Mouse (Mus musculus): ENCODE data around the gene G430095P16Rik. TPM values are rescaled to one million over a fixed set of nuclear protein-coding genes. Genes with fewer than 3 reads are reported as not detected.

The G430095P16Rik gene
- polyA plus RNA-seq, 1 experiment from 2014 or later = 1.5 TPM

DNA sequence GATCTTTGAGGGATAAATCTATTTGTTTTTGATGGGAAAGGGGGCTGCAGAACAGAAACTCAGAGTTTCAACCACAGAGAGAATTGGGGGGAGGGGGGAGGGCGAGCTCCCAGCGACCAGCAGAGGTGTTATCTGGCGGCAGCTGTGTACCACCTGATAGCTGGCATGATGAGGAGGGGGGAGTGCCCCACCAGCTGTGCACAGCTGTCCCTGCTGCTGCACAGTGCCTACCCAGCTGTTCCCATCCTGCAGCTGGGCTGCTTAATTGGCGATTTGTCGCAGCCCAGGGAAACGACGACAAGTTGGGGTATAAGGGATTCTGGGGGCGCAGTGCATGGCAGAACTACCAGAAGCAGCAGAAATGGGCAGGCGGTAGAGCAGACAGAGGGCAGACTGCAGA lies 1.9 kb downstream of the G430095P16Rik start:
- Histone ChIP-seq H3K9ac (ENCODE audit: low read length) (peak overlapping the region; percentile 45), H3K36me3 (ENCODE audit: control insufficient read depth, insufficient read depth, low read length) (peaks cover 78% of the 10 kb centered on the region), H3K27ac (ENCODE audit: low read depth, low read length) (peak overlapping the region; percentile 93), H3K4me3 (ENCODE audit: low read depth, low read length) (no peak overlapping the region), H3K27me3 (replicated peaks; ENCODE audit: control insufficient read depth, insufficient read depth, low read length) (no peaks in the 10 kb centered on the region), H3K9me3 (replicated peaks; ENCODE audit: control insufficient read depth, low read length) (no peaks in the 10 kb centered on the region), H3K4me2 (ENCODE audit: low read length) (no peak overlapping the region), H3K4me1 (ENCODE audit: control insufficient read depth, insufficient read depth, low read length) (peaks cover 63% of the 10 kb centered on the region)
- WGBS = 43% methylated on average over 9 of the region's 9 CpGs
- ATAC-seq = no peak
- no peak for DNase-seq (ENCODE audit: low spot score)

- Histone ChIP-seq H3K9me3 (replicated peaks; ENCODE audit: control insufficient read depth, low read length) (no peaks in the 10 kb centered on the region), H3K4me2 (ENCODE audit: low read length) (no peak overlapping the region), H3K36me3 (ENCODE audit: control insufficient read depth, insufficient read depth, low read length) (peaks cover 71% of the 10 kb centered on the region), H3K4me1 (ENCODE audit: control insufficient read depth, insufficient read depth, low read length) (peaks cover 69% of the 10 kb centered on the region), H3K9ac (ENCODE audit: low read length) (peak overlapping the region; percentile 45; the same call in 1 of the 2 replicates), H3K27me3 (replicated peaks; ENCODE audit: control insufficient read depth, insufficient read depth, low read length) (no peaks in the 10 kb centered on the region), H3K4me3 (ENCODE audit: low read depth, low read length) (no peak overlapping the region), H3K27ac (ENCODE audit: low read depth, low read length) (peak overlapping the region; percentile 93)
- DNase-seq (ENCODE audit: low spot score) (no peak), ATAC-seq (no peak)
- 57% methylated on average over 10 of the region's 10 CpGs for WGBS
Observed at GRCm38 (mm10) chr8:84725246-84725940, 2.6 kb downstream of the G430095P16Rik start.

DNA sequence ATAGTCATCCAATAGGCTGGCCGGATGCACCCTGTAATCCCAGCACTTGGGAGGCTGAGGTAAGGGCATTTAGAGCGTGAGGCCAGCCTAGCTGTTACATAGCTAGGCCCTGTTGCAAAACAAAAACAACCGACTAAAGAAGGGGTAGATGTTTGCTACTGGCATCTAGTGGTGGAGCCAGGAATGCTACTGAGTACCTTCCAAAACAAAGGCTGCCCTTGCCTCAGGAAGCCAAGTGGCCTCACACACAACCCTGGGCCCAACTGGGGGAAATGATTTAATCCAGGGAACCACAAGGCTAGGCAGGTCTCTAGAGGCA lies 3.1 kb downstream of the G430095P16Rik start:
- H3K4me1 ChIP-seq (ENCODE audit: control insufficient read depth, insufficient read depth, low read length) = peaks cover 74% of the 10 kb centered on the region
- WGBS = 11% methylated on average over 3 of the region's 3 CpGs

GRCm38 (mm10) chr8:84728474-84728873 lies 5.7 kb downstream of the G430095P16Rik start:
- H3K9me3 ChIP-seq (replicated peaks; ENCODE audit: control insufficient read depth, low read length) = no peaks in the 10 kb centered on the region
- H3K9ac ChIP-seq (ENCODE audit: low read length) = no peak overlapping the region
- H3K27ac ChIP-seq (ENCODE audit: low read depth, low read length) = peak overlapping the region; percentile 92
- no peaks in the 10 kb centered on the region for H3K27me3 ChIP-seq (replicated peaks; ENCODE audit: control insufficient read depth, insufficient read depth, low read length)
- peak overlapping the region; percentile 2; the same call in 1 of the 2 replicates for H3K4me2 ChIP-seq (ENCODE audit: low read length)
- peaks cover 82% of the 10 kb centered on the region for H3K4me1 ChIP-seq (ENCODE audit: control insufficient read depth, insufficient read depth, low read length)
- ATAC-seq (peak; percentile 89), DNase-seq (ENCODE audit: low spot score) (peak; percentile 90)
- H3K36me3 ChIP-seq (ENCODE audit: control insufficient read depth, insufficient read depth, low read length) = peaks cover 47% of the 10 kb centered on the region
- no peak overlapping the region for H3K4me3 ChIP-seq (ENCODE audit: low read depth, low read length)
- WGBS = 23% methylated on average over 3 of the region's 3 CpGs

More for the DNA sequence above, 3.1 kb downstream of the G430095P16Rik start:
- H3K4me2 ChIP-seq (ENCODE audit: low read length) = no peak overlapping the region
- no peak for ATAC-seq
- peak overlapping the region; percentile 93 for H3K27ac ChIP-seq (ENCODE audit: low read depth, low read length)
- H3K36me3 ChIP-seq (ENCODE audit: control insufficient read depth, insufficient read depth, low read length) = peaks cover 66% of the 10 kb centered on the region
- no peaks in the 10 kb centered on the region for H3K27me3 ChIP-seq (replicated peaks; ENCODE audit: control insufficient read depth, insufficient read depth, low read length)
- peak overlapping the region; percentile 45; the same call in 1 of the 2 replicates for H3K9ac ChIP-seq (ENCODE audit: low read length)
- DNase-seq (ENCODE audit: low spot score) = no peak
- no peak overlapping the region for H3K4me3 ChIP-seq (ENCODE audit: low read depth, low read length)
- H3K9me3 ChIP-seq (replicated peaks; ENCODE audit: control insufficient read depth, low read length) = no peaks in the 10 kb centered on the region

DNA sequence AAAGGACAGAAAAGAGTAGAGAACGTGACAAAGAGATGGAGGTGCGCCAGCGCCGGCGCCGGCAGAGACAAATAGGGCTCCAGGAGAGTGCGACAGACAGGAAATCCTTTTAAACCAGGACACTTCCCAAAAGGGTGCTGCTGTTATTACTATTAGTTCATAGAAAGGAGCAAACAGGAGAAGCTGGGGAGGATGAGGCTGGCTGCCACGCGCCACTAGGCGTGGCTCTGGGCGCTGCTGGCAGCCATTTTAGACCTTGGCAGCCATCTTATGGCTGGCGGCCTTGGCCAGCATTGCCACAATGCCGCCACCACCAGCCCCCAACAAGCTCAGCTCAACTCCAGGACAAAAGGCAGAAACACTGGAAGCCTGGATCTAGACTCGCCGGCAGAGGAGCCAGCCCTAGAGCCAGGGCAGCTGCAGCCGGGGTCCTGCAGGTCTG lies 7.1 kb downstream of the G430095P16Rik start:
- H3K36me3 ChIP-seq (ENCODE audit: control insufficient read depth, insufficient read depth, low read length) = peaks cover 38% of the 10 kb centered on the region
- peak overlapping the region; percentile 23 for H3K4me2 ChIP-seq (ENCODE audit: low read length)
- peak overlapping the region; percentile 51; the same call in 1 of the 2 replicates for H3K9ac ChIP-seq (ENCODE audit: low read length)
- no peak for ATAC-seq
- no peaks in the 10 kb centered on the region for H3K27me3 ChIP-seq (replicated peaks; ENCODE audit: control insufficient read depth, insufficient read depth, low read length)
- H3K27ac ChIP-seq (ENCODE audit: low read depth, low read length) = peak overlapping the region; percentile 92
- WGBS = 73% methylated on average over 16 of the region's 16 CpGs
- H3K4me1 ChIP-seq (ENCODE audit: control insufficient read depth, insufficient read depth, low read length) = peaks cover 85% of the 10 kb centered on the region
- H3K4me3 ChIP-seq (ENCODE audit: low read depth, low read length) = no peak overlapping the region
- no peaks in the 10 kb centered on the region for H3K9me3 ChIP-seq (replicated peaks; ENCODE audit: control insufficient read depth, low read length)
- no peak for DNase-seq (ENCODE audit: low spot score)

- H3K9me3 ChIP-seq (replicated peaks; ENCODE audit: control insufficient read depth, low read length) = no peaks in the 10 kb centered on the region
- no peak overlapping the region for H3K4me3 ChIP-seq (ENCODE audit: low read depth, low read length)
- peak overlapping the region; percentile 51 for H3K9ac ChIP-seq (ENCODE audit: low read length)
- H3K27me3 ChIP-seq (replicated peaks; ENCODE audit: control insufficient read depth, insufficient read depth, low read length) = no peaks in the 10 kb centered on the region
- WGBS = 23% methylated on average over 9 of the region's 9 CpGs
- ATAC-seq (peak; percentile 15), DNase-seq (ENCODE audit: low spot score) (no peak)
- peak overlapping the region; percentile 23 for H3K4me2 ChIP-seq (ENCODE audit: low read length)
- peaks cover 80% of the 10 kb centered on the region for H3K4me1 ChIP-seq (ENCODE audit: control insufficient read depth, insufficient read depth, low read length)
- H3K36me3 ChIP-seq (ENCODE audit: control insufficient read depth, insufficient read depth, low read length) = peaks cover 32% of the 10 kb centered on the region
- peak overlapping the region; percentile 92 for H3K27ac ChIP-seq (ENCODE audit: low read depth, low read length)
Observed at GRCm38 (mm10) chr8:84730541-84731370, 7.9 kb downstream of the G430095P16Rik start.

- H3K4me1 ChIP-seq (ENCODE audit: control insufficient read depth, insufficient read depth, low read length) = peaks cover 74% of the 10 kb centered on the region
- peak overlapping the region; percentile 51 for H3K9ac ChIP-seq (ENCODE audit: low read length)
Observed at GRCm38 (mm10) chr8:84731371-84732177, 8.8 kb downstream of the G430095P16Rik start.

DNA sequence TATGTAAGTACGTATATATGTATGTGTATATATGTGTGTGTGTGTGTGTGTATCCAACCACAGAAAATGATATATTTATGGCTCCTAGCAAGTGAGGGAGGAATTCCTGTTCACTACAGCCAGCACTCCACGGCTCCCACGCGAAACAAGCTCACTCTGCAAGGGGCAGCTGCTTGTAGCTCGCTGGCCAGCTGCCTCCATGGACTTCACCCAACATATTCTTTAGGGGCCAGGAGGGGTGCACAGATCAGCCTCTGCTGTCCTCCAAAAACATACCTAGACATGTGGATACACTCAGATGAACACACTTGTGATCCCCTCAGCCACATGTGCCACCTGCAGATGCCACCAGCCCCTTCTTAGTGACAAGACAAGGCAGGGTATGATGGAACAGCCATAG lies 9.7 kb downstream of the G430095P16Rik start:
- ATAC-seq (no peak), DNase-seq (ENCODE audit: low spot score) (no peak)
- no peak overlapping the region for H3K4me2 ChIP-seq (ENCODE audit: low read length)
- peaks cover 72% of the 10 kb centered on the region for H3K4me1 ChIP-seq (ENCODE audit: control insufficient read depth, insufficient read depth, low read length)
- H3K4me3 ChIP-seq (ENCODE audit: low read depth, low read length) = no peak overlapping the region
- 59% methylated on average over 5 of the region's 5 CpGs for WGBS
- peak overlapping the region; percentile 92 for H3K27ac ChIP-seq (ENCODE audit: low read depth, low read length)
- H3K27me3 ChIP-seq (replicated peaks; ENCODE audit: control insufficient read depth, insufficient read depth, low read length) = no peaks in the 10 kb centered on the region
- no peaks in the 10 kb centered on the region for H3K9me3 ChIP-seq (replicated peaks; ENCODE audit: control insufficient read depth, low read length)
- H3K9ac ChIP-seq (ENCODE audit: low read length) = no peak overlapping the region
- peaks cover 14% of the 10 kb centered on the region for H3K36me3 ChIP-seq (ENCODE audit: control insufficient read depth, insufficient read depth, low read length)

More at GRCm38 (mm10) chr8:84731371-84732177, 8.8 kb downstream of the G430095P16Rik start:
- Histone ChIP-seq H3K9me3 (replicated peaks; ENCODE audit: control insufficient read depth, low read length) (no peaks in the 10 kb centered on the region), H3K27me3 (replicated peaks; ENCODE audit: control insufficient read depth, insufficient read depth, low read length) (no peaks in the 10 kb centered on the region), H3K36me3 (ENCODE audit: control insufficient read depth, insufficient read depth, low read length) (peaks cover 24% of the 10 kb centered on the region), H3K27ac (ENCODE audit: low read depth, low read length) (peak overlapping the region; percentile 92), H3K4me3 (ENCODE audit: low read depth, low read length) (no peak overlapping the region), H3K4me2 (ENCODE audit: low read length) (0 out of 2 replicates have a peak overlapping the region, but pooled peaks have one; percentile 23)
- WGBS = 59% methylated on average over 11 of the region's 11 CpGs
- ATAC-seq (no peak), DNase-seq (ENCODE audit: low spot score) (no peak)

Measured in forebrain, embryonic 14.5 days (tissue).